In genomic region chr14:60531766-60532165, GRCm38 (mm10) we compare ENCODE assay signal across 19 mouse cellular contexts.
DNase-seq lines count a peak whose midpoint lies in the region; TF ChIP-seq lines count a peak whose summit lies in the region.
"Had no signal": no experiment of that assay in that cellular context is flagged by ENCODE, and none has a peak within 500 bp of the region (broad histone marks: within the 10 kb centered on the region; RNA-seq: fewer than 3 reads in every experiment).

No protein-coding gene starts in this region.

- H3K9me3 ChIP-seq in CH12.LX (replicated peaks; ENCODE audit: low read length) = peaks cover 2% of the 10 kb centered on the region
- H3K9me3 ChIP-seq: hindbrain, embryonic 12.5 days; liver, embryonic 13.5 days; midbrain, embryonic 10.5 days had no signal

- TF ChIP-seq POLR2A in heart, adult 2 months (IDR thresholded peaks at IDR 0.05; ENCODE audit: insufficient read depth, low read depth, low read length) = no peak
- TF ChIP-seq POLR2A in liver, adult 2 months (IDR thresholded peaks at IDR 0.05; ENCODE audit: extremely low read depth, insufficient read depth, low read length) = no peak
- no peak for TF ChIP-seq POLR2A in CH12.LX (IDR thresholded peaks at IDR 0.05; ENCODE audit: low read depth, low read length)

- in situ Hi-C loops in CH12.LX (cut with MboI; ENCODE audit: low pct_ligation_motif_present, low pct_unique_long_range_greater_than_20kb, low sequenced_read_pairs) = loop anchor here (25.0 kb wide), 1 partner anchor 556 kb away; no protein-coding TSS in a partner anchor

- H3K9ac ChIP-seq in heart, adult 2 months (ENCODE audit: low read depth, low read length) = no peak overlapping the region
- no peak overlapping the region for H3K9ac ChIP-seq in liver, adult 2 months (ENCODE audit: low read depth, low read length)
- H3K9ac ChIP-seq in CH12.LX (ENCODE audit: insufficient read depth, low read depth) = no peak overlapping the region
- H3K9ac ChIP-seq: forebrain, embryonic 12.5 days; hindbrain, embryonic 12.5 days; liver, embryonic 13.5 days had no signal

- TF ChIP-seq CTCF in heart, adult 2 months (IDR thresholded peaks at IDR 0.05) = peak; percentile 53
- TF ChIP-seq CTCF in liver, adult 2 months (IDR thresholded peaks at IDR 0.05; ENCODE audit: low read depth, low read length) = peak; percentile 24; the same call in 1 of the 2 replicates
- TF ChIP-seq CTCF in CH12.LX (conservative IDR thresholded peaks at IDR 0.05 in 1 of 2, IDR thresholded peaks at IDR 0.05 in 1 of 2; ENCODE audit: low read depth in 2 of 2, low read length in 2 of 2) = peak in 1 of 2 experiments; percentile 50; a peak in 2 of 4 replicates

- H3K4me3 ChIP-seq in heart, adult 2 months = no peak overlapping the region
- H3K4me3 ChIP-seq in liver, adult 2 months (ENCODE audit: insufficient read depth, low read depth, low read length) = no peak overlapping the region
- no peak overlapping the region for H3K4me3 ChIP-seq in CH12.LX (replicated peaks in 1 of 3; ENCODE audit: low read depth in 2 of 3, low read length in 2 of 3, poor library complexity in 1 of 3)
- H3K4me3 ChIP-seq: forebrain, embryonic 12.5 days; hindbrain, embryonic 12.5 days; liver, embryonic 13.5 days; midbrain, embryonic 10.5 days had no signal

- TF ChIP-seq EP300 in heart, adult 2 months (IDR thresholded peaks at IDR 0.05; ENCODE audit: insufficient read depth, low read depth, low read length) = no peak
- TF ChIP-seq EP300 in CH12.LX (IDR thresholded peaks at IDR 0.05; ENCODE audit: low read length) = no peak

- H3K4me1 ChIP-seq in heart, adult 2 months (ENCODE audit: control insufficient read depth, insufficient read depth, low read length) = peaks cover 4% of the 10 kb centered on the region
- H3K4me1 ChIP-seq in liver, adult 2 months (ENCODE audit: control insufficient read depth, insufficient read depth, low read length) = peaks cover 2% of the 10 kb centered on the region
- H3K4me1 ChIP-seq in CH12.LX (ENCODE audit: control insufficient read depth in 1 of 2, insufficient read depth in 2 of 2) = peaks cover 0 to 16% of the 10 kb centered on the region in 2 experiments; a peak in 2 of 4 replicates

- intact Hi-C loops in heart, adult 2 months (cut with DNase I) = loop anchor here (2.0 to 5.0 kb wide), 2 partner anchors 27 to 61 kb away; no protein-coding TSS in a partner anchor
- intact Hi-C loops in heart, postnatal 14 days (cut with DNase I) = no loop called here

- peak; percentile 28 for TF ChIP-seq RAD21 in CH12.LX (IDR thresholded peaks at IDR 0.05; ENCODE audit: low read depth, low read length)

- peak overlapping the region; percentile 66; the same call in 1 of the 2 replicates for H3K27ac ChIP-seq in heart, adult 2 months
- H3K27ac ChIP-seq in liver, adult 2 months (replicated peaks; ENCODE audit: insufficient read depth, low read depth, low read length) = no peak overlapping the region
- H3K27ac ChIP-seq in CH12.LX (ENCODE audit: insufficient read depth, low read depth) = no peak overlapping the region
- H3K27ac ChIP-seq: forebrain, embryonic 12.5 days; hindbrain, embryonic 12.5 days; liver, embryonic 13.5 days; midbrain, embryonic 10.5 days had no signal

- DNase-seq in heart, adult 2 months = no peak
- no peak for DNase-seq in heart, postnatal 14 days
- DNase-seq in liver, adult 2 months (ENCODE audit: extremely low read depth, low read depth, low spot score) = peak; percentile 13
- DNase-seq in liver = no peak
- no peak for DNase-seq in CH12.LX (ENCODE audit: extremely low read depth)
- DNase-seq in R1 (ENCODE audit: low read depth, low spot score) = peak; percentile 29
- no peak for DNase-seq in frontal cortex, postnatal 14 days (ENCODE audit: low spot score in 2 of 2)
- DNase-seq: adrenal gland, postnatal 14 days; cerebellum, adult 11-12 months; cerebellum, postnatal 25 days; kidney, postnatal 14 days; left cerebral cortex, postnatal 4 days; liver, embryonic 13.5 days; lung, postnatal 10 days; right cerebral cortex, postnatal 4 days; thymus, adult 18-20 months had no signal

- no peak overlapping the region for H3K4me2 ChIP-seq in CH12.LX (ENCODE audit: insufficient read depth, low read depth, poor library complexity, severe bottlenecking)
- H3K4me2 ChIP-seq: forebrain, embryonic 12.5 days; hindbrain, embryonic 12.5 days; liver, embryonic 13.5 days had no signal

- no peaks in the 10 kb centered on the region for H3K27me3 ChIP-seq in heart, adult 2 months (ENCODE audit: control insufficient read depth, insufficient read depth, low read length)
- no peaks in the 10 kb centered on the region for H3K27me3 ChIP-seq in liver, adult 2 months (ENCODE audit: control insufficient read depth, insufficient read depth, low read length)
- H3K27me3 ChIP-seq in CH12.LX (replicated peaks) = no peaks in the 10 kb centered on the region
- H3K27me3 ChIP-seq: forebrain, embryonic 12.5 days; hindbrain, embryonic 12.5 days; liver, embryonic 13.5 days had no signal

- H3K79me2 ChIP-seq in heart, adult 2 months (replicated peaks; ENCODE audit: control insufficient read depth, insufficient read depth, low read length) = no peaks in the 10 kb centered on the region
- H3K79me2 ChIP-seq in liver, adult 2 months (ENCODE audit: control insufficient read depth, insufficient read depth, low read length) = no peaks in the 10 kb centered on the region
- no peaks in the 10 kb centered on the region for H3K79me2 ChIP-seq in CH12.LX (replicated peaks; ENCODE audit: control insufficient read depth, extremely low read depth, insufficient read depth, poor library complexity, severe bottlenecking)

- dilution Hi-C loops in CH12.LX (cut with MboI; ENCODE audit: extremely low pct_ligation_motif_present, extremely low pct_unique_long_range_greater_than_20kb, low sequenced_read_pairs) = no loop called here

- no peaks in the 10 kb centered on the region for H3K36me3 ChIP-seq in heart, adult 2 months (ENCODE audit: control insufficient read depth, insufficient read depth, low read length)
- no peaks in the 10 kb centered on the region for H3K36me3 ChIP-seq in liver, adult 2 months (ENCODE audit: control insufficient read depth, insufficient read depth, low read length)
- H3K36me3 ChIP-seq in CH12.LX (replicated peaks in 1 of 2; ENCODE audit: control insufficient read depth in 1 of 2, insufficient read depth in 1 of 2, low read length in 1 of 2) = no peaks in the 10 kb centered on the region
- H3K36me3 ChIP-seq: forebrain, embryonic 12.5 days; hindbrain, embryonic 12.5 days; liver, embryonic 13.5 days had no signal

TF ChIP-seq in CH12.LX, 34 proteins besides CTCF, POLR2A, EP300 and RAD21:
- TF ChIP-seq NRF1 (IDR thresholded peaks at IDR 0.05; ENCODE audit: low read depth, low read length) = no peak
- peak; percentile 46 for TF ChIP-seq SMC3 (IDR thresholded peaks at IDR 0.05; ENCODE audit: low read depth, low read length)

Comparison
In these comparisons a context has a peak if more than half of its experiments do, and no peak if none do; other contexts are left out.
1. DNase-seq: peak in liver, adult 2 months (single experiment) and R1 (single experiment); none in heart, adult 2 months (0 of 2), heart, postnatal 14 days (0 of 2), liver (single experiment), CH12.LX (single experiment) and frontal cortex, postnatal 14 days (0 of 2).